Mouse (Mus musculus): ENCODE measurements around the gene Arhgef12. TPM values are rescaled to one million over a fixed set of nuclear protein-coding genes. Genes with fewer than 3 reads are reported as not detected.
"Not testable (repeated sequence)": the region's sequence is repeated elsewhere in the genome, so short reads cannot be mapped to it uniquely, and the experiment has no call there.

Gene Arhgef12
- total RNA-seq, 2 experiments from 2014 or later = 165 to 344 TPM

DNA sequence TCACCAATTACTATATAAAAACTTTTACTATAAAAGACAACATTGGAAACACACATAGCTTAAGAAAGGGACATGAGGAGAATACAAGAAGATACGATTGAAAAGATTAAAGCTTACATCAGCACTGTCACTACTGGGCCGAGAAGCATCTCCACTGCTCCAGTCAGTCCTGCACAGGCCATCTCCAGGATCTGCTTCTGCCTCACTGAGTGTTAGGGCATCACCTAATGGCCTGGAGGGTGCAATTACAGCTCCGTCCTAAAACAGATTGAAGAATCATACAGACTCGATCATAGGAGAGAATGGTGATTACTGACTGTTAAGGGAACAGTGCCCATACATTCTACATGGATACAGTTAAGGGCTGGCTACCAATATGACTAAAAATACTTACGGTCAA lies 91.3 kb downstream of the Arhgef12 start:
- ATAC-seq (replicated peaks; ENCODE audit: low FRiP score, poor library complexity, severe bottlenecking) = no peak

DNA sequence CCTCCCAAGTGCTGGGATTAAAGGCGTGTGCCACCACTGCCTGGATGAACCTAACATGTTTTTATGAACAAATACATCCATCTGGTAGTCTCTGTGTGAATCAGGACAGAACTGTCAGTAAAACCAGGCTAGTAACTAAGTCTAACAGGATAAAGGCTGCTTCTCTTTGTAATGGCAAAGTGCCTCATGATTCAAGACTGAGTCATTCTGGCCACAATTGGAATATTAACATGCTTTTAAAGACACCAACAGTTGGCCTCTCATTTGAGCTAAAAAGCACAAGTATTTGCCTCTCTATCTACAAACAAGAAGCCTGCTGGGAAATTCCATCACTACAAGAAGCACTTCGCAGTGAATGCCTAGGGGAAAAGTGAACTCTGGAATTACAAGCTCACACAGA lies 91.7 kb downstream of the Arhgef12 start:
- no peak for ATAC-seq (replicated peaks; ENCODE audit: low FRiP score, poor library complexity, severe bottlenecking)

DNA sequence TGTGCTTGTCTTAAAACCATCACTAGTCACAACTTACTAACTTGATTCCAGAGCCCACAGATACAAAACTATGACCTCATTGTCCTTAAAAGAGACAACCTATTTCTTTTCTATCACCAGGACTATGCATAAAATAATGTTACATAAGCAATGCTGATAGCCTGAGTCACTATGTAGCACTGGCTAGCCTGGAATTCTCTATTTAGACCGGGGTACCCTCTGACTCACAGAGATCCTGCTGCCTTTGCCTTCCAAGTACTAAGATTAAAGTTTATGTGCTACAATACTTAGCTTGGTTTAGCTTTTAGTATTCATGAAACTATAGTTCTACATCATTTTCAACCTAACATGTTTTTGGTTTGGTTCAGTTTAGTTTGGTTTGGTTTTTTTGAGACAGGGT lies 92.2 kb downstream of the Arhgef12 start:
- no peak for ATAC-seq (replicated peaks; ENCODE audit: low FRiP score, poor library complexity, severe bottlenecking)

DNA sequence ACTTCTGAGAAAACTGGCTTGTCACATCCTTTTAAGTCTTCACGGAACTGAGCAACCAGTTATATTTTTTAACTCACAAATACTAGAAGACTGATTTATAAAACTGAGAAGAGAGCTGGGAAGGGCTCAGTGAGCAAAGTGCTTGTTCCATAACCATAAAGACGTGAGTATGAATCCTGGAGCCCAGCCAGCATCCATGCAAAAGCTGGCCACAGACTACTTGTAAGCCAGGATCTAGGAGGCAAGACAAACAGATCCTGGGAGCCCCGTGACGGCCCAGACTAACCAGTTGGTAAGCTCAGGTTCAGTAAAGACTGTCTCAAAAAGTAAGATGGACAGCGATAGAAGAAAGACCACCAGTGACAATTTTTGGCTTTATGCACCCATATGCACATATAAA lies 94.5 kb downstream of the Arhgef12 start:
- no peak for ATAC-seq (replicated peaks; ENCODE audit: low FRiP score, poor library complexity, severe bottlenecking)

DNA sequence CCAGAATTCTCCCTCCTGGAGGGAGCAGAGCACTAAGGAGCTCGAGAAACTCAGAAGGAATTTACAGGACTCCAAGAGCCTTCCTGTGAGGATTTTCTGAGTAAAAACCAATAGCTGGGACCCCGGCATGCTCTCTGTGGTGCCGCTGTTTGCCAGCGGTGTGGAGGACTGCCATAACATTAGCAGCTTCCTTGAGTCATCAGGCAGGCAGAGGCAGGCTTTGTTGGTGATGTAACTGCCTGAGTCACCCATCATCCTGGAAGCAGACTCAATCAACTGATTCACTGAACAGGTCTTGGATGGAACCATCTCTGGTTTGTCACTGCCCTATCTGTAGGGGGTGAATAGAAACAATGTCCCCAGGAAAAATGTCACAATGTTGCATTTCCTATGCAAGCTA lies 96.0 kb downstream of the Arhgef12 start:
- ATAC-seq (replicated peaks; ENCODE audit: low FRiP score, poor library complexity, severe bottlenecking) = no peak

DNA sequence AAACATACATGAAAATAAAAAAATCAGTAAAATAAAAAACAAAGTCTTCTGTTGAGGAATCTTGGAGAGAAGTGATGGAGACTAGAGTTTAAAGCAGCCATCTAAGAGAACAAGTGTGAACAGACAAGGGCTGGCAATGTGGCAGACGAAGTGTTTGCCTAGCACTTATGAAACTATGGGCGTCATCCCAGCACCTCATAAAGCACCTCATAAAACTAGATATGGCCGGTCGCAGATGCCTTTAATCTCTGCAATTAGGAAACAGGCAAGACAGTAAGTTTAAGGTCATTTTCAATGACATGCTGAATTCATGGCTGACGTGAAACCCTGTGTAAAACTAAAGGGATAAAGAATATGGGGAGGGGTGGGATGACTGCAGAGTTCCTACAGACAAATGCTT lies 103.2 kb downstream of the Arhgef12 start:
- no peak for ATAC-seq (replicated peaks; ENCODE audit: low FRiP score, poor library complexity, severe bottlenecking)

DNA sequence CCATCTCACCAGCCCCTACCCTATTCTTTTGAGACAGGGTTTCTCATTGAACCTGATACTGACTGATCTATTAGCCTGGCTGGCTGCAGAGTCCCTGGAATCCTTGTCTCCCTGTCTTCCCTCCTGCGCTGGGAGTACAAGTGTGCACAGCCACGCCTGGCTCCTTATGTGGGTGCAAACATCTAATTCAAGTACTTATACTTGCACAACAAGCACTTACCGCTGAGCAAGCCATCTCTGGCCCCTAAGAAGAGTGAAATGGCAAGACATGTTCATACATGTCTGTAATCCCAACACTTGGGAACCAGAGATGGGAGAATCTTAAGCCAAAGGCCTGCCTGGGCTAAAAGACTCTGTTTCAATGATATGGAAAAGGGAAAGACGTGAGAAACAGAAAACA lies 104.0 kb downstream of the Arhgef12 start:
- no peak for ATAC-seq (replicated peaks; ENCODE audit: low FRiP score, poor library complexity, severe bottlenecking)

DNA sequence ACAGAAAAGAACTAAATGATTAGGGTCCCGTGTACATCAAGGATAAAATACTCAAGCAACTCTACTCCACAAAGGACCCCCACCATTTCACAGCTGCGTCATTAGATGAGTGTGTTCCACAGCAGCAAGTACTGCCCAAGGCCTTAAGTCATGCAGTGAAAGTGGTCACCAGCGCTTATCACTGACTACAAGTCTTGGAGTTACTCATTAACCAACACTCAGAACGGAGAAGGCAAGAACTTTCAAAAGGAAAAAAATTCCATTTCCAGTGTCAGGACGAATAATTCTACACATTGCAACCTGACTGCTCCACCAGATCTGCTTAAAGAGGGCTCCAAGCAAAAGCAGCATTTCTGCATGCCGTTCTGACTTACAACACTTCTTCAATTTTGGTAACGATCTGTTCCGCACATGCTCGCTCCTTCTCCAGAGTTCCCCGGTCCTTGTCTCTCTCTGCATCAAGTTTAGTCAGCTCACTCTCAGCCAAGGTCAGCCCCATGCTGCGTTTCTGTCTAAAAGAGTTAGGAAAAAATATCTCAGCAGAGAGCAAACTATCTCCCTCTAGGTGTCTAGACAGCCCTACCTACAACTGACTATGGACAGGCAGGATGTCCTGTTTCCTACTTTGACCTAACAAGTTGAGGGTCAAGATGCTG lies 106.3 kb downstream of the Arhgef12 start:
- ATAC-seq (replicated peaks; ENCODE audit: low FRiP score, poor library complexity, severe bottlenecking) = no peak

DNA sequence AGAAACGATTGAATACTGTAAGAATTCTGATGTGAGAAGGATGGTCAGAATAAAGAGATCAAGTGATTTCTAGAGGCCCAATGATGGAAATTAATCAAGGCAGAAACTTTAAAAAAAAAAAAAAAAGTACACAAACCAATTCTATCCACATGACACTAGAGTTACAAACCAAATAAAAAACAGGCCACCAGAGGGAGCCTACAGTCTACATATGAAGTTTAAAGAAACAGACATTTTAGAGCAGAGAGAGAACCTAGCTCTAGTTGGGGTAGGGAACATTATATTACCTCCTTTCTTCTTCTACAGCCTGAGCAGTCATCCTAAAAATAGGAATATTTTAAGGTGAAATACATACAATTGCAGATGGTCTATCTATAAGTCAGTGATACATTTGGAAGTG lies 107.0 kb downstream of the Arhgef12 start:
- no peak for ATAC-seq (replicated peaks; ENCODE audit: low FRiP score, poor library complexity, severe bottlenecking)

DNA sequence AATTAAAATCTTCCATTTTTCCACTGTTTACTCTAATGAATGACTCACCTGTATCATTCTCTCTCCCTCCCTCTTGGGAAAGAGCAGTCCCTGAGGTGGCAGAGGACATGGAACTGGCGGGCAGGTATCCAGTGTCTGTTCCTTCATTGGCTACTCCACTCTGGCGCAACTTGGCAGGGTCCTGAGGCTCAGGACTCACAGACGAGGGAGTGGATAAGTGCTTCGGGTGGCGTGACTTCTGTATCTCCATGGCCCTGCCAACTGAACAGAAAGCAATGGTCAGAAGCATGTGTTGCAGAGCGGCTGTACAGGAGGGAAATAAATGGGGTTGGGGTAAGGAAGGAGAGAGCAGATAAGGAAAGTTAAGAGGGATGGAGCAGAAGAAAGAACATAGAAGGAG lies 109.5 kb downstream of the Arhgef12 start:
- no peak for ATAC-seq (replicated peaks; ENCODE audit: low FRiP score, poor library complexity, severe bottlenecking)

DNA sequence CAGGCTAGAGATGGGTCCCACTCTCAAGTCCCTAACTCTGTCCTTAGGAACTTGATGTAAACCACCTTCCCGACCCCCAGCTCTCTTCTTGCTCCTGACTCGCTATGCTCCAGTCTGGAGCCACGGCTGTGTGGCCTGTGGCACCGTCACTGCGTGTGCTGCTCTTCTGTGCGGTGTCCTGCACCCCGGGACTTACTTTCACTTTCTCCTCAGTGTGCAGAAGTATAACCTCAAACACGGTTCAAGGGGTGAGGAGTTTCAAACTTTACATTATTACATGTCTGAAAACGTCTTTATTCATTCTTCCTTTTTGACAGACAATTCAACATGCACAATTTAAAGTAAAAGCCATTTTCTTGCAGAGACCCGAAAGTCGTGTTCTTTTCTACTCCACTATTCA lies 111.7 kb downstream of the Arhgef12 start:
- no peak for ATAC-seq (replicated peaks; ENCODE audit: low FRiP score, poor library complexity, severe bottlenecking)

DNA sequence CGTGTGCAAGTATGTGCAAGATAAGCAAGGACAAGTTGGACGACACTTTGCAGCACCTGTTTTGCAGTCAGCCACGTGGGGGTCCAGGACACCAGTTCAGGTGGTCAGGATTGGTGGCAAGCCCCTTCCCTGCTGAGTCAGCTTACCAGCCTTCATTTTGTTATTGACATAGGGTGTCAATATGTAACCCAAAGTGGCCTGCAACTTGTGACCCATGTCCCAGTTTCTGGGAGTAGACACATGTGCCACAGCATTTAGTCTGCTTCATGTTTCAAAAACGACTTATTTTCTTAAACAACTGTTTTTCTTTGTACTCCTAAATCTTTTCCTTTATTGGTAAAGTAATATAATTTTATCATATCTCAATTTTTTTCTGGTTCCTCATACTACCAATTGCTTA lies 112.3 kb downstream of the Arhgef12 start:
- no peak for ATAC-seq (replicated peaks; ENCODE audit: low FRiP score, poor library complexity, severe bottlenecking)

DNA sequence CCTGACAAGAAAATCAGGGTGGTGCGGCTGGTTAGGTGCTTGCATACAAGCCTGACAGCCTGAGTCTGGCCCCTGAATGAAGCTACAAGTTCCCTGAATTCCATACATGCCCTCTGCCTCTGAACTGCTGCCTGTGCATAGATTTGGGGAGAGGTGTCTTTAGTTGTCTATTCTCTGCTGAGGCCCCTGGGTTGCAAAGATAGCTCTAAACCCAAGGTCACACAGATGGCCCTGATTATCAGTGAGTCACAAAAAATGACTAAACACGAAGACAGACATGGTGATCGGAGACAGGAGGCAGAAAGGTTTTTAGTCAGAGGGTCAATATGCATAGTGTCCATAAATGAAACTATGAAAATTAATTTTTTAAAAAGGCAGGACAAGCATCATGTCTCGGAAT lies 113.4 kb downstream of the Arhgef12 start:
- ATAC-seq (replicated peaks; ENCODE audit: low FRiP score, poor library complexity, severe bottlenecking) = no peak

DNA sequence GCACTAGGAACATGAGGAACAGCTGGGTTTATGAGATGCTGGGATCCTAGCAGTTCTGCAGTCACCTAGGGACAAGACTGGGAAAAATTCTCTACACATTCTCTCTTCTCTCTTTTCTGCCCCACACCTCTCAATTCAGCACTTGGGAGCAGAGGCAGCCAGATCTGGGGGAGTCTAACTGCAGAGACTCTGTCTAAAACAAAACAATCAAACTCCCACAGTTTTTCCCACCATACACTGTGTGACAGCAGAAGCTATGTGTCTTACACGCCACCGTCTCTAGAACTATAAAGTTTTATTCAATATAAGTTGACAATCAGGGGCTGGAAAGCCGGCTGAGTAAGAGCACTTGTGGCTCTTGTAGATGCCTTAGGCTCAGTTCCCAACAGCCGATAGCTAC lies 119.1 kb downstream of the Arhgef12 start:
- no peak for ATAC-seq (replicated peaks; ENCODE audit: low FRiP score, poor library complexity, severe bottlenecking)

DNA sequence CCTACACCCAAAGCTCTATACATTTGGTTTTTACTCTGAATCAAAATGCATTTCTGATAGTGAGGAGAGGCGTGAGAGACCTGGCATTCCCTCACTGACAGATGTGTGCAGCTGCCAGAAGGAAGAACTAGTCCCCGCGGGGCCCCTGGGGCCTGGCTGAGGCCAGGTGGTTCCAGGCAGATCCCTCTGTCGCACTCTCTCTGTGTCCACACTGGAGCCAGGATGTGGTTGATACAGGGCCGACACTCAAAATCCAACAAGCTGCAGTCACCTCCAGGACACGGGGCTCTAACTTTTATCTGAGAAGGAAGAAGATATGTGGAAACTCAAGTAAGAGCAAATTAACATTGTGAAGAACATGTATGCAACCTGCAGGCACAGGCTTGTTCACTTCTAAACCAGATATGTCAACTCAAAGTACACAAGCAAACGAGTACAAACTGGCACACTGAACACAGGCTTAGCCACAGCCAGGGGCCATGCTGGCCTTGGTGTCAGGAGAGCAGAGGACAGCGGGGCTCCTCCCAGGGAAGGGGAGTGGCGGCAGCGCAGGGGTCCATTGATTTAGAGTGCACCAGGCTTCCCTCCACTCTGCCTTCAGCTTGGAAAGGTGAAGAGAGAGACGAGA lies 138.0 kb downstream of the Arhgef12 start:
- no peak for ATAC-seq (replicated peaks; ENCODE audit: low FRiP score, poor library complexity, severe bottlenecking)

DNA sequence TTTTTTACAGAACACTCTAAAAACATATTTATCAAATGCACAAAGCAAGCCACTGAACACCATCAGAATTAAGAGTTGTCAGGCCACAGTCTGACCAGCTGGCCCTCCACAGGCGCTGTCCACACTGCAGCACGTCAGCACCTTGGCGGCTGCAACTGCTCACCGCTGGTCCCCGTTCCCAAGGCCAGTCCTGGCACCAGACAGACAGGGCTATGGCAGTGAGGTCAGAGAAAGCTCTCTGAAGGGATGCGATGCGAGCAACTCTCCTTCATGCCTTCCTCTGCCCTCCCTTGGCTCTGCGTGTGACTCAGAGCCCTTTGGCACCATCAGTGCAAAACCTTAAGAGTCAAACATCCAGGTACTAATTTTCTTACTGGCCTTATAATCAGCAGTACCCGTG lies 139.3 kb downstream of the Arhgef12 start:
- ATAC-seq (replicated peaks; ENCODE audit: low FRiP score, poor library complexity, severe bottlenecking) = no peak

DNA sequence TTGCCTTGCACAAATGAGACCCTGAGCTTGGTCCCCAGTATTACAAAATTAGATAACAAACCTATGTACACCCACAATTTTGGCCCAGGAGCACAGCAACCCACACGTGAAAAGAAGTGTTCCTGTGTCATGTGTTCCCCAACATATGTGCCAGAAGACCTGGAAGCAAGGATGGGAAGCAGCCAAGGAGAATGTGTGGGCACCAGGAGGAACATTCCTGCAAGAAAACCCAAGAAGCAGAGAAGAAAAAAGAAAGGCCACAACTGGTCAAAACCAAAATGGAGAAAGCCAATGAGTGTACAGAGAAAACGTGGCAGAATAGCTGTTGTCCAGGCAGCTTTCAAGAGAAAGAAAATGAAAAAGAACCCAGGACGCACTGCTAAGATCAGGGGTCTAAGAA lies 142.2 kb downstream of the Arhgef12 start:
- ATAC-seq (replicated peaks; ENCODE audit: low FRiP score, poor library complexity, severe bottlenecking) = not testable (repeated sequence)

DNA sequence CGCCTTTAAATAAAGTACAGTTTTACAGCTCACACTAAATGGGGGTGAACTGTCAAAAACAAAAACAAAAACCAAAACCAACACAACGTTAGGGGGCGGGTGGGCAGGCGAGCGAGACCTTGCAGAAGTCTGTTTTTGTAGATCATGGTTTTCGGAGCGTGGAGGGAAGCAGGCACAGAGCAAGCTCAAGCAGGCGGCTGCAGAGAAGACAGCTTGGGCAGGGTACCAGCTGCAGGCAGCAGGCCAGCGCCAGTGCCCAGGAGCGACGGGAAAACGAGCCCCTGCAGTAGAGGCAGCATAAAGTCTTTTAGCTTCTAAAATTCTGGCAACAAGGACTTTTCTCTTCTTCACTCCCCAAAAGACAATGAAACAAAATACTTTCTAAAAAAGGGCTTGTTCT lies 142.7 kb downstream of the Arhgef12 start:
- no peak for ATAC-seq (replicated peaks; ENCODE audit: low FRiP score, poor library complexity, severe bottlenecking)

DNA sequence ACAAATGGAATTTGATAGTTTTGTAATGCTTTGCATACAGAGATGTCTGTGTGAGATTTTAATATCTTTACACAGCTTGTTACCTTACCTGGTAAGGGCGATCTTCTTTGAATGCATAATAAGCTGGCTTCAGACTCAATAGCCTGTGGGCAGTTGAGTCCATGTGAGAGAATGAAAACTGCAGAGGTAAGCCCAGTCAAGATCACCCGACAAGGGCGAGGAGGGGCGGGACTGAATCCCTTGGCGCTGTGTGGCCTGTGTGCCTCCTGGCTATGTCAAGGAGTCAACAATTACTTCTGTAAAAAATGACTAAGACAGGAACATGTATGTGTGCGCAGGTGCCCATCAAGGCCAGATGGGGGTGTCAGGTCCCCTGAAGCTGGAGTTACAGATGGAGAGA lies 144.5 kb downstream of the Arhgef12 start:
- 0 out of 2 replicates have a peak, but pooled peaks have one; percentile 23 for ATAC-seq (replicated peaks; ENCODE audit: low FRiP score, poor library complexity, severe bottlenecking)

DNA sequence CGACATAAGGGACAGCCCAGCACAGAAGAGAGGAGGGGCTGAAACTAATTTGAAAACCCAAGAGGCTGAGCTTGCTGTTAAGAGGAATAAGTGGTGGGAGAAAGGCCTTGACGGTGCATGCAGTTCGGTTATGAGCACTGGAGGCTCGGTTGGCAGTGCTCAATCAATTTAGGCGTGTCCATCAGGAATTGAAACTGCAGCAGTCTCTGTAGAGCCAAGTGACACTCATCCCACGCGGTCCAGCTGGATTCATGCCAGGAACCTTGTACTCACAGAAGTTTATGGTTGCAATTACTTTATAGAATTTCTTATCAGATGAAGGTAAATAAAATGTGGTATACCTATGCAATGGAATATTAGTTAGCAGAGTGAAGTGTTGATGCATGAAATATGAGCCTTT lies 148.6 kb downstream of the Arhgef12 start:
- ATAC-seq (replicated peaks; ENCODE audit: low FRiP score, poor library complexity, severe bottlenecking) = no peak

DNA sequence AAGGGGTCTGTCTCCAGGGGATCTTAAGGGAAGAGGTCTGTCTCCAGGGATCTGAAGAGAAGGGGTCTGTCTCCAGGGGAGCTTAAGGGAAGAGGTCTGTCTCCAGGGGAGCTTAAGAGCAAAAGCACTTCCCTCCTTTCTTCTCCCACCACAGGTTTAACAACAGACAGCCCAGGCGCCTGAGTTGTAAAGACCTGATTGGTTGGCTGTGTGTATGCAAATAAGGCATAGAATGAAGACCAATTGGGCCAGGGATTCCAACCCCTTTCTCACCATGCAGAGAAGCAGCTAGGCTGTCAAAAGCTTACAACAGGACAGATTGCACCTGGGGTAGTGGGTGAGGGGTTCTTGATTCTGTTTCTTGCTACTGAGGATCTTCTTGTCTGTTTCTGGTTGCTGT lies 158.7 kb downstream of the Arhgef12 start:
- no peak for ATAC-seq (replicated peaks; ENCODE audit: low FRiP score, poor library complexity, severe bottlenecking)

DNA sequence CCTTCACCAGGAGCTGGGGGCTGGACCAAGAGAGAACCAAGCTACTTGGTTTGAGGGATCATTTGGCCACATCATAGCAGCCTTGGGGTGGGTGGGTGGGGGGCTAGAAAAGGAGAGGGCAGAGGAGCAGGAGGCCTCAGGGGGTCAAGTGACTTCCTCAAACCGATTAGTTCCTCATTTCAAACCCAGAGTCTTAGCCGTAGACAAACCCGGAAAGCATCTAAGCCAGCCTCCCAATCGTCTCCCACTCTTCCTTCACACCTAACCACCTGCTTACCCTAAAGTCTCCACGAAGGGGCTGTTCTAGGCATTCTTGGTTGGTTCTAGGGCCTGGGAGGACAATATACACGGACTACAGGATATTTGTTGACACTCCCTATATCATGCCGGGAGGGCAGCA lies 161.9 kb downstream of the Arhgef12 start:
- no peak for ATAC-seq (replicated peaks; ENCODE audit: low FRiP score, poor library complexity, severe bottlenecking)
